Mouse (Mus musculus) bone marrow, adult 2 months (tissue): ENCODE data around the gene Dclk1. TPM values are rescaled to one million over a fixed set of nuclear protein-coding genes. Genes with fewer than 3 reads are reported as not detected.

Source experiments
- H3K27ac ChIP-seq: fragments of 200-500 bp; 2 replicates; pipeline ENCODE4 v1.5.1; 2012; ENCODE audit warnings: low read depth, mild to moderate bottlenecking, control low read depth, inconsistent platforms, low read length; ENCODE audit not compliant: control insufficient read depth, poor library complexity, insufficient read depth
- H3K4me1 ChIP-seq: fragments of 200-500 bp; 2 replicates; pipeline ENCODE4 v1.6.1; 2011; ENCODE audit warnings: low read length; ENCODE audit not compliant: control insufficient read depth, insufficient read depth
- H3K4me3 ChIP-seq: fragments of 200-500 bp; replicated peaks from 2 replicates; pipeline ENCODE3; 2011; ENCODE audit warnings: mild to moderate bottlenecking, low read depth, low read length, control low read depth; ENCODE audit not compliant: control insufficient read depth
- CTCF ChIP-seq: fragments of 200-500 bp; IDR thresholded peaks from 2 replicates; pipeline ENCODE4 v1.5.1; 2011; ENCODE audit warnings: low read length, control low read depth; ENCODE audit not compliant: control insufficient read depth, insufficient read depth
- POLR2A ChIP-seq: fragments of 200-500 bp; IDR thresholded peaks from 2 replicates; pipeline ENCODE4 v1.6.1; 2011; ENCODE audit warnings: low read depth, mild to moderate bottlenecking, control low read depth, low read length, borderline replicate concordance; ENCODE audit not compliant: control insufficient read depth
- WGBS: fragments of 180-500 bp; shearing (Covaris S2); methylation state at CpG from one replicate; pipeline ENCODE4 v1.1.7; 2018; 5-methylcytosine and 5-hydroxymethylcytosine counted together
- polyA plus RNA-seq: library from polyadenylated mRNA; stranded (reverse); fragments of >200 nt; gene quantifications from 2 replicates; pipeline ENCODE4 v1.2.4, GENCODE M21; 2011; ENCODE audit warnings: low replicate concordance; ENCODE audit not compliant: missing spikeins, insufficient read depth, insufficient read length

The Dclk1 gene
- polyA plus RNA-seq, 1 experiment, result 4.4 TPM

DNA sequence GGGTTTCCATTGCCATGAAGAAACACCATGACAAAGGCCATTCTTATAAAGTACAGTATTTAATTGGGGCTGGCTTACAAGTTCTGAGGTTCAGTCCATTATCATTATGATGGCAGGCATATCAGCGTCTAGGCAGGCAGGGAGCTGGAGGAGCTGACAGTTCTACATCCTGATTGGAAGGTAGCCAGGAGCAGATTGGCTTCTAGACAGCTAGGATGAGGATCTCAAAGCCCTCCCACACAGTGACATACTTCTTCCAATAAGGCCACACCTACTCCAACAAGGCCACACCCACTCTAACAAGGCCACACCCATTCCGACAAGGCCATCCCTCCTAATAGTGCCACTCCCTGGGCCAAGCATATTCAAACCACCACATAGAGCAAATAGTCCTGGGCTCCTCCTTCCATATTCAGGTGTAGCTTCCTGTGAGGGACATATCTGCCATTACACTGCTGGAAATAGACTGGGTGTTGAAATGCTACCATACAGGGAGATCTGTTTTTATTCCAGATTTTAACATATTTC, 187.9 kb downstream of the Dclk1 start:
- H3K4me3 ChIP-seq, result no peak overlapping the region

DNA sequence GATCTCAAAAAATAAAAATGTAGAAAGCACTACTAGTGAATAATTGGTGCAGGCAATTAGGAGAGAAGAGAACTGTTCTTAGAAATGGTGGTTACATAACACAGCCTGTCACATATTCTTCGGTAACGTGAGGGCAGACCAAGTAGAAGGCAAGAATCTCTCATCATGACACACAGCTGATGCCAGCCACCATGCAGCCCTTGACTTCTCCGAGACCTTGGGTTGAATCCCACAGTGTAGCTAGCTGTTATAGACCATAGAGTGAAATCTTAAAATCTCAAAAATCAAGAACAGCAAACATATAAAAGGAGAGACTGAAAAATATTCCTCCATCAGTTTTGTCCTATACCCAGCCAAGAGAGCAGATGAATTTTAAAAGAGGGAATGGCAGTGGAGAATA, 189.1 kb downstream of the Dclk1 start:
- Histone ChIP-seq H3K4me3 (no peak overlapping the region), H3K4me1 (no peaks in the 10 kb centered on the region), H3K27ac (no peak overlapping the region)
- 83% methylated on average over 3 of the region's 3 CpGs for WGBS
- TF ChIP-seq POLR2A, result no peak
- no peak for TF ChIP-seq CTCF

More for the DNA sequence above, 187.9 kb downstream of the Dclk1 start:
- no peaks in the 10 kb centered on the region for H3K4me1 ChIP-seq
- WGBS, result 77% methylated on average over 2 of the region's 2 CpGs
- TF ChIP-seq POLR2A (no peak), CTCF (no peak)
- no peak overlapping the region for H3K27ac ChIP-seq

DNA sequence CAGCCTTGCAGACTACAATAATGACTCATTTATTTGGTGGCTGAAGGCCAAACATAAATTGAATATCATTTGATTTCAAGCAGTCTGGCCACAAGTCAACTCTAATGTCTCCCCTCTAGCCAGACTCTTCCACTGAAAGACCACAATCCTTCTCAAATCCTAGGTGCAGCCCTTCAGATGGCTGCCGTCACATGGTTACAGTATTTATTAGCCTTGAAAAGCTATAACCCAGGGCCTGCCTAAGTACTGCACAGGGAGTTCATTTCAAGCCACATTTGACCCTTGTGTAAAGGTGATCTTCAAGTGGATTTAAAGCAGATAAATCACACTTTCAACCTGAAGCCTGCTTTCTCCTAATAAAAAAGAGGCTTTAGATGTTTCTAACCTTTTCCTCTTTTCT, 192.1 kb downstream of the Dclk1 start:
- WGBS, result 81% methylated on average over 1 of the region's 1 CpGs
- no peak for TF ChIP-seq POLR2A
- TF ChIP-seq CTCF, result no peak
- no peaks in the 10 kb centered on the region for H3K4me1 ChIP-seq
- H3K27ac ChIP-seq, result no peak overlapping the region
- no peak overlapping the region for H3K4me3 ChIP-seq

DNA sequence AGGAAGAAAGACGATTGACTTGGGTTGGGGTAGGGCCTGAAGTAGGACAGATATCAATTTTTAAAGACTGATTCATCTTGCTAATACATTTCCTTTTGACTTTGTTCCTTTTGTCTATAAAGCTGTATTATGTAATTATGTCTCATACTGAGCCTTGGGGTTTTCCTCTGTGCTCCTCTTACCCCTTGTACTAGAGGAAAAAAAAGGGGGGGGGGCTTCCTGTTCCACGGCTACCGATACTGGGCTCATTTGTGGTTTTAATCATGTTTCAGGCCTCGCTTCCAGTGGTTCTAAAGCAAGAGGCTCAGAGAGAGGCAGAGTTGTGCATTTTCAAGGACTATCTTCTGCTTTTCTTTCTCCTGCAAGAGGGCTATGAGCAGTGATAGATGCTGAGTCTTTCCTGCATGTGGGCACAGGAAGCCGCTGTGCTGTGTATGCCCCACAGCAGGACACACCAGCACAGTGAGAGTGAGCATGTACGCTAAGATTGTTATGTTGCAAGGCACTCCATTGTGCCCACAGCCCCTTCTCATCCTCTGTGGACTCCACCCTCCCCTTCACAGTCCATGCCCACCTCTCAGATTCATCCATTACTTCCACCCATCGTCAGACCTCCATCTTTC, 196.8 kb downstream of the Dclk1 start:
- H3K27ac ChIP-seq, result no peak overlapping the region
- H3K4me3 ChIP-seq, result no peak overlapping the region
- TF ChIP-seq POLR2A, result no peak
- no peak for TF ChIP-seq CTCF
- WGBS, result 10% methylated on average over 7 of the region's 7 CpGs
- H3K4me1 ChIP-seq, result no peaks in the 10 kb centered on the region

DNA sequence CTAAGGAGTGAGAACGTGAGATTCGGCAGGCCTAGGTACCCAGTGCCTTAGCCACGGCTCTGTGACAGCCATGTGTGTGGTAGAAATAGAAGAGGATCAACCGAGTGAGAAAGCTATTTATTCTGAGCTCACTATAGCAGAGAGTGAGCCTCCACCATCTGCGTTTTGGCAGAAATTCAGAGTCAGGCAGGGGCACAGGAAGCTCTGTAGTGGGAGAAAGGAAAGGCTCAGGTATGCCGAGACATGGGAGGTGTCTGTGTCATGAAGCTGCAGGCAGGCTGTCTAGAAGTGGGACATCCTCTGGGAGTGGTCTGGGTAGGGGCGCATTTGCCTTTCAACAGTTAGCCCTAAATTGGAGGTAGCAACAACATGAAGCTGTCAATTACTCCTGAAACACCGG, 198.2 kb downstream of the Dclk1 start:
- TF ChIP-seq CTCF, result no peak
- no peak for TF ChIP-seq POLR2A

DNA sequence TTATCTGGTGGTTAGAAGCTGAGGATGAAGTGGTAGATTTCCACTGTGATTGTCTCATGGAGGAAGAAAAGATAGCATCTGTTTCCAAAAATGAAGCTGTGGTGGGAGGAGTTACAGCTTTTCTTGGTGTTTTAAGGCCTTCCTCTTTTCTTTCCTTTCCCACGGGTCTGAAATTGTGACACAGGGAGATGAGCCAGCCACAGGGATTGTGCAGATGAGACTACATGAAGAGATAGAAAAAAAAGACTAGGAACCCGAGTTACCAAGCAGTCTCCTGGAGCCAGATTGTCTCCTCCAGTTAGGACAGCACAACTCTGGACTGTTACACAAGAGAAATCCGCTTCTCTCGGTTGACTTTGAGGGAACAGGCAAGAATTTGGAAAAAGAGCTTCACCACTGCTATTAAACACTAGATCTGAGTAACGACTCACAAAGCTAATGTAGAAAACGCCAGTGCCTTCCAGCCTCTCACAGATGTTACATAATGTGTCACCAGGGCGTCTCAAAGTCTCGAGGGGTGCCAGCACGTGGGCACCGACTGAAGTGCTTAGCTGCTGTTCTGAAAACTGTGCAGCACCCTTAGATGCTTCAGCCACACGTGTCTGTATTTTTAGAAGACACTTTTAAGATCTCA, 200.0 kb downstream of the Dclk1 start:
- WGBS, result 47% methylated on average over 11 of the region's 11 CpGs
- TF ChIP-seq POLR2A (no peak), CTCF (no peak)
- no peak overlapping the region for H3K4me3 ChIP-seq

More for the DNA sequence above, 198.2 kb downstream of the Dclk1 start:
- no peaks in the 10 kb centered on the region for H3K4me1 ChIP-seq
- H3K27ac ChIP-seq, result no peak overlapping the region
- 41% methylated on average over 8 of the region's 8 CpGs for WGBS
- no peak overlapping the region for H3K4me3 ChIP-seq

DNA sequence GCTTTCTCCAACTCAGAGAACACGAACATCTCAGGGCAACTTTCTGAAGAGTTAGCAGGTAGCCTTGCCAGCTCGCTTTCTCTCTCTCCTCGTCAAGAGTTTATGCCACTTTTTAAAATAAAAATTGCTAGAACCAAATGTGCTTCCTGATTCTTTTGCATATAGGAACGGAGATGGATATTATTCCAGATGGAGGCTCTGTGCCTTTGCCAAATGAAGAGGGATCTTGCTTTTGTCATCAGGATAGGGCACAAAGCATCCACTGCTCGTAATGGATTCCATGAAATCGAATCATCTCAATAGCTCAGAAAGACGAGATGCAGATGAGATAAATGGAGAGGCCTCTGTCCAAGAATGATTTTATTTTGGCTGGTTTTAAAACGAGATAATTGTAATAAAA, 201.1 kb downstream of the Dclk1 start:
- TF ChIP-seq POLR2A (no peak), CTCF (no peak)
- WGBS, result 79% methylated on average over 8 of the region's 8 CpGs

More for the DNA sequence above, 200.0 kb downstream of the Dclk1 start:
- Histone ChIP-seq H3K27ac (no peak overlapping the region), H3K4me1 (no peaks in the 10 kb centered on the region)

DNA sequence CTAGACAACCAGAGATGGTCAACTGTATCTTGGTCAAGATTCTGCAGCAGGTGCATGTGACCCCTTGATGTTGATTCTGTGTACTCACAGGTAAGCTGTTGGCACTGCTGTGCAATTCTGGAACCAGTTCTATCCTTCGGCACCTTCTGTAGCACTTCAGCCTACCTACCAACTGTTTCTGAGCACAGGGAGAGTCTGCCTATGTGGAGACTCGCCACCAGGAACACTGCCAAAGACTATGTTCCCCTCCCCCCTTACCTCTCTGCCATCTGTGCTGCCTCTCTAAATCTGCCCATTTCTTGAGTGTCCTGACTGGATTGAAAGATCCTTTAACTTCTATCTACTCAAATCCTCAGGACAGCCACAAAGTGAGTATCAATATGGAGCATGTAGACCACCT, 201.6 kb downstream of the Dclk1 start:
- Histone ChIP-seq H3K4me1 (no peaks in the 10 kb centered on the region), H3K4me3 (no peak overlapping the region), H3K27ac (no peak overlapping the region)
- TF ChIP-seq CTCF (no peak), POLR2A (no peak)
- 75% methylated on average over 2 of the region's 2 CpGs for WGBS

More for the DNA sequence above, 201.1 kb downstream of the Dclk1 start:
- Histone ChIP-seq H3K4me1 (no peaks in the 10 kb centered on the region), H3K4me3 (no peak overlapping the region), H3K27ac (no peak overlapping the region)
